Mouse (Mus musculus) embryo, embryonic 10.5 days (tissue): ENCODE data around the gene Abhd14a.
A peak's percentile ranks its signal among the peaks of the same experiment; 100 is the strongest.
"Not testable (repeated sequence)": the region's sequence is repeated elsewhere in the genome, so short reads cannot be mapped to it uniquely, and the experiment has no call there.

Experiments
- DNase-seq: peaks from one replicate; pipeline ENCODE4 v3.0.0-alpha.2; 2015; ENCODE audit warnings: low spot score

The Abhd14a gene

GRCm38 (mm10) chr9:106447348-106447747, at the start of gene Abhd14a, which contains the start of gene Abhd14b:
Abhd14a (minus strand) TSS chr9:106447678.
Abhd14b (plus strand) TSS chr9:106447459.
- peak; percentile 95 for DNase-seq

- not testable (repeated sequence) for DNase-seq
Observed at GRCm38 (mm10) chr9:106487602-106488001, 40.1 kb upstream of the Abhd14a start.

DNA sequence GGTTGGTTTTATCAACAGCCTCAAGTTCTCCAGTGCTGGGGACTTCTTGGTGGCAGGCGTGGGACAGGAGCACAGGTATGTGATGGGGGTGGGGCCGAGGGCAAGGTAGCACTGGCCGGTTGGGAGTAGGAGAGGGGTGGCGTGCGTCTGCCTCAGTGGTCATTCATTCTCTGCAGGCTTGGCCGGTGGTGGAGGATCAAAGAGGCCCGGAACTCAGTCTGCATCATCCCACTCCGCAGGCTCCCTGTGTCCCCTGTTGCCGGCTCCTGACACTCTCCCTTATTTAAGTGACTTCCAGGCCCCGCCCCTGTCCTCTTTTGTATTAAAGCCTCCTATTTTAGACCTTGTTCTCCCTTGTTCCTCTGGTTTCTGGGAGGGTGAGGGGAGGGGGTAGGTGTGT, 37.6 kb upstream of the Abhd14a start:
- no peak for DNase-seq

DNA sequence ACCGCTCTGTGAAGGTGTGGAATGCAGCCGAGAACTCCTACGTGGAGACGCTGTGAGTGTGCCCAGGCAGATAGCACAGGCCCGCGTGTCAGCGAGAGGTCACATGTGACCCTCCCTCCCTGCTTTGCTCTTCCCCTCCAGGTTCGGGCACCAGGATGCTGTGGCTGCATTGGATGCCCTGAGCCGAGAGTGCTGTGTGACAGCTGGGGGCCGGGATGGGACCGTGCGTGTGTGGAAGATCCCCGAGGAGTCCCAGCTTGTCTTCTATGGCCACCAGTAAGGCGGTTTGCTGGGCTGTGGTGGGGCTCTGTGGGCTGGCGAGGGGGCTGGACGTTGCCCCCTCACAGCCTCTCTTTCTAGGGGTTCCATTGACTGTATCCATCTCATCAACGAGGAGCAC, 36.1 kb upstream of the Abhd14a start:
- no peak for DNase-seq

DNA sequence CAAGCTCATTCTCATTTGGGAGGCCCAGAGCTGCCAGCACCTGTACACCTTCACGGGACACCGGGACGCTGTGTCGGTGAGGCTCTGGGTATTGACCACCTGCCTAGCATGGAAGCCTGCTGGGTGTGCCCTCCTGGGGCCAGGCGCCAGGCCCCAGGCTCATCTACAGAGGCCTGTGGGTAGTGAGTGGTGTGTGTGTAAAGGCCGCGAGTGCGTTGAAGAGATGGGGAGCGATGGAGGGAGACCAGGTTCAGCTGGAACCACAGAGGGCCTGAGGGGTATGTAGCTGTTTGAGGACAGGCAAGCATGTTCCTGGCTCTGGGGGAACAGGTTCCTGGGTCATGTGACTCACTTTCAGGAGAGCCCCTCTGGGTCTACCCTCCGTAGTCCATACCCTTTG, 35.7 kb upstream of the Abhd14a start:
- no peak for DNase-seq

DNA sequence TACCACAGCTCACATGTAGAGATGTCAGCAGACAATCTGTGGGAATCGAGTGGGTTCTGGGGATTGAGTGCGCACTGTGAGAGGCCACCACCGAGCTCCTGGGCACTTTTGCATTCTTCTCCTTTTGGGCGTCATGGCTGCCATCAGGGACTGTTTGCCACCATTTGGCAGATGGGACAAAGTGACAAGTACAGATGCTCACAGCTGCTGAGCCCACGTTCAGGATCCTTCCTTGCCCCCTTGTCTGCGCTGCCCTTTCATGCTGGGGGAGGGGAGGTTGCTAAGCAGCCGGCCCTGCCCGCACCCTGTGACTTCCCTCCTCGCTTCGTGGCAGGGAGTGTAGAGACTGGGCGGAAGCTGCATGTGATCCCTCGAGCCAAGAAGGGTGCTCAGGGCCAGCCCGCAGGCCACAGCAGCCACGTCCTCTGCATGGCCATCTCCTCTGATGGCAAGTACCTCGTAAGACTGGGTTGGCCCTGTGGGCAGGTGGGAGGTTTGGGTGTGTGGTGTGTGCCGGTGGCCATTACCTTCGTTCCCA, 35.2 kb upstream of the Abhd14a start:
- DNase-seq: no peak

GRCm38 (mm10) chr9:106481676-106482075, 34.2 kb upstream of the Abhd14a start:
- DNase-seq: no peak

GRCm38 (mm10) chr9:106481075-106481474, 33.6 kb upstream of the Abhd14a start:
- no peak for DNase-seq

- DNase-seq: no peak
Observed at GRCm38 (mm10) chr9:106480541-106480940, 33.1 kb upstream of the Abhd14a start.

- no peak for DNase-seq
Observed at GRCm38 (mm10) chr9:106478101-106478500, 30.6 kb upstream of the Abhd14a start.

GRCm38 (mm10) chr9:106477649-106478048, 30.2 kb upstream of the Abhd14a start:
- no peak for DNase-seq

DNA sequence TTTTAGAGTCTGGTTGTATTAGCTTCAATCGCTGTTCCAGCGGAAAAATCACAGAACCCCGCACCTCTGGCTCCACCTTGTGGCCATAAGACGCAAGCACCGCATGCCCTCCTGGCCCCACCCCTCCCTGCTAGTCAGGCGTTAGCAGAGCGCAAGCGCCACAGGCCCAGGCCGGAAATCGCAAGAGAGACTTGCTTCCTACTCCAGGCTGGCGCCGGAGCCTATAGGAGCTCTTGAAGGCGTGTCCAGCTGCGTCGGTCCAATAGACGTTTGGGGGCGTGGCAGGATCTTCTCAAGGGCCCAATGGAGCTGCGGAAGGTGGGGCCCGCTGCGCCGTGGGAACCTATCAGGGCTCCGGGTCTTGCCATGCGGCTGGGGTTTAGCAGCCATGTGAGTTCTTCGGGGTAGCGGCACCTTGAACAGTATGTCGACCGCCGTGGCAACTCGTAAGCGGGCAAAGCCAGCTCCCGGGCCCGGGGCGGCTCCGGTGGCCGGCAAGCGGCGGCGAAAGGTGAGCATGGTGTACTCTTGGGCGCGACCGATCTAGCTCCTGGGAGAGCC, 29.5 kb upstream of the Abhd14a start, which contains the start of gene Parp3:
TSS of gene Parp3 (minus strand) at position 26 of the 561 bp plus-strand sequence.
- DNase-seq: peak; percentile 100

GRCm38 (mm10) chr9:106476002-106476923, 28.8 kb upstream of the Abhd14a start:
- DNase-seq: peak; percentile 64

GRCm38 (mm10) chr9:106475663-106476001, 28.2 kb upstream of the Abhd14a start, which contains the start of gene Rrp9:
Rrp9 (plus strand) TSS chr9:106475963.
- DNase-seq: no peak

GRCm38 (mm10) chr9:106475046-106475445, 27.6 kb upstream of the Abhd14a start:
- DNase-seq: no peak

- DNase-seq: peak; percentile 86
Observed at GRCm38 (mm10) chr9:106474456-106474855, 27.0 kb upstream of the Abhd14a start.

GRCm38 (mm10) chr9:106473753-106474105, 26.3 kb upstream of the Abhd14a start:
- DNase-seq: no peak

- DNase-seq: no peak
Observed at GRCm38 (mm10) chr9:106473081-106473752, 25.7 kb upstream of the Abhd14a start.

DNA sequence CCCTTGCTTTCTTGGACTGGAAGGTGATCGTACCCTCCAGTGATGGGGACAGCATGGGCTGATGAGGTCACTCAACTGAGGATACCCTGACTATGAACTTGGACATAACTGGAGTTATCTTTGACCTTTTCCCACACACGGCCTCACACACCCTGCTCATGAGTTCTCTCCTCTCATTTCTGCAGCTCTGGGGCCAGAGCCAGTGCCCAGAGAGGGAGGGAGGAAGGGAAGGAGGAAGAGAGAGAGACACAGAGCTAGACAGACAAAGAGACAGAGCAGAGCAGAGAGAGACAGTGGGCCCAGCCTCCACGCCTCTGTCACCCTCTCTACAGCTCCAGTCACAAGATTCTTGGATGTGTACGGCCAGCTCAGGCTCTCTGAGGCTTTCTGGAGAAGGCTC, 24.8 kb upstream of the Abhd14a start:
- DNase-seq: no peak

DNA sequence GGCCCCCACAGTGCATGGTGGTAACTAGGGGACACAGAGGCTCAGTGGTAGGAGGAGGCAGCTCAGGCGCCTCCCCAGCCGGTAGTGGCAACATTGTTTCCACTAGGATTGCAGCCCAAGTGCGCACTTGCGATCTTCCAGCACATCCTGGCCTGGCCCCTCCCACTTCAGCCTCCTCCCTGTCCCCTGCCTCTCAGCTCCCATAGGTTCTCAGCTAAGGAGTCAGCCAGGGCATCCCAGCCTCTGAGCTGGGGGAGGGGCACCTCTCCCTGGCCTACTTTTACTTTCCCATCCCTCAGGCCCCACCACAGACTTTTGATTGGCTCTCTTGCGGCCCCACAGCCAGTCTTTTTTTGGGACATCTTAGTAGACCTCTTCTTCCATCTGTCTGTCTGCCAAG, 24.4 kb upstream of the Abhd14a start:
- no peak for DNase-seq

GRCm38 (mm10) chr9:106470991-106471750, 23.7 kb upstream of the Abhd14a start:
- no peak for DNase-seq

- DNase-seq: no peak
Observed at GRCm38 (mm10) chr9:106469776-106470175, 22.3 kb upstream of the Abhd14a start.
